Mouse (Mus musculus) bone marrow macrophage, adult 2 months (primary cell): ENCODE data around the gene Rbbp6.

Experiments
- CTCF ChIP-seq: IDR thresholded peaks from 2 replicates; pipeline ENCODE4 v1.5.1; 2012; ENCODE audit warnings: low read depth, mild to moderate bottlenecking, low read length, moderate library complexity
- POLR2A ChIP-seq: IDR thresholded peaks from 2 replicates; pipeline ENCODE4 v1.6.1; 2012; ENCODE audit warnings: mild to moderate bottlenecking, low read depth, low read length, borderline replicate concordance

GRCm38 (mm10) chr7:122921537-122921936 lies 43.9 kb upstream of the Rbbp6 start:
- TF ChIP-seq CTCF = peak; percentile 42; the same call in 1 of the 2 replicates
- no peak for TF ChIP-seq POLR2A
